Mouse (Mus musculus) adrenal gland, adult 18-20 months (tissue): Measurements from ENCODE around the gene Pcbp3. TPM values are rescaled to one million over a fixed set of nuclear protein-coding genes. Genes with fewer than 3 reads are reported as not detected.

Experiments
- DNase-seq, 2 experiments: peaks; one replicate each; pipeline ENCODE4 v3.0.0; 2021 to 2022; ENCODE audit warnings: low spot score in 2 of 2
- total RNA-seq, 2 experiments: library from RNA; stranded (reverse); gene quantifications; 1 replicate in 1 of 2; 2 replicates in 1 of 2; pipeline ENCODE4 v1.2.3; 2021

The Pcbp3 gene
- total RNA-seq, 2 experiments from 2014 or later = 26.2 to 38.9 TPM

GRCm38 (mm10) chr10:76859355-76860127 lies 102.1 kb downstream of the Pcbp3 start:
- no peak for DNase-seq

GRCm38 (mm10) chr10:76857879-76858278 lies 103.8 kb downstream of the Pcbp3 start:
- no peak for DNase-seq

GRCm38 (mm10) chr10:76846480-76846879 lies 115.2 kb downstream of the Pcbp3 start:
- no peak for DNase-seq

GRCm38 (mm10) chr10:76844901-76845300 lies 116.8 kb downstream of the Pcbp3 start:
- no peak for DNase-seq

GRCm38 (mm10) chr10:76844365-76844764 lies 117.3 kb downstream of the Pcbp3 start:
- DNase-seq = no peak

- no peak for DNase-seq
These were observed 119.6 kb downstream of the Pcbp3 start for GRCm38 (mm10) chr10:76842087-76842486.

GRCm38 (mm10) chr10:76841220-76841619 lies 120.5 kb downstream of the Pcbp3 start:
- no peak for DNase-seq

GRCm38 (mm10) chr10:76840566-76840965 lies 121.1 kb downstream of the Pcbp3 start:
- DNase-seq = no peak

- DNase-seq = peak; percentile 83 to 86
These were observed 126.0 kb downstream of the Pcbp3 start for GRCm38 (mm10) chr10:76835497-76836357.

GRCm38 (mm10) chr10:76832841-76833240 lies 128.8 kb downstream of the Pcbp3 start:
- DNase-seq = no peak

GRCm38 (mm10) chr10:76831915-76832314 lies 129.8 kb downstream of the Pcbp3 start:
- no peak for DNase-seq

GRCm38 (mm10) chr10:76831151-76831550 lies 130.5 kb downstream of the Pcbp3 start:
- no peak for DNase-seq

- DNase-seq = no peak
These were observed 132.8 kb downstream of the Pcbp3 start for GRCm38 (mm10) chr10:76828936-76829335.

GRCm38 (mm10) chr10:76822698-76823097 lies 139.0 kb downstream of the Pcbp3 start:
- DNase-seq = no peak

- no peak for DNase-seq
These were observed 142.4 kb downstream of the Pcbp3 start for GRCm38 (mm10) chr10:76819321-76819720.

GRCm38 (mm10) chr10:76818337-76818736 lies 143.3 kb downstream of the Pcbp3 start:
- DNase-seq = no peak

GRCm38 (mm10) chr10:76816930-76817329 lies 144.8 kb downstream of the Pcbp3 start:
- no peak for DNase-seq

- DNase-seq = no peak
These were observed 145.3 kb downstream of the Pcbp3 start for GRCm38 (mm10) chr10:76816436-76816835.

GRCm38 (mm10) chr10:76815481-76815880 lies 146.2 kb downstream of the Pcbp3 start:
- DNase-seq = no peak

GRCm38 (mm10) chr10:76814811-76815210 lies 146.9 kb downstream of the Pcbp3 start:
- DNase-seq = no peak

- no peak for DNase-seq
These were observed 151.6 kb downstream of the Pcbp3 start for GRCm38 (mm10) chr10:76809916-76810660.
